Mouse (Mus musculus) CD4-positive helper T cell, adult 2 months (primary cell): Measurements from ENCODE around the gene Sult1a1.

Experiments
- DNase-seq: peaks from one replicate; pipeline ENCODE4 v3.0.0-alpha.2; 2012; ENCODE audit warnings: low read depth, missing footprints, low spot score

Gene Sult1a1

GRCm38 (mm10) chr7:126624774-126625173, 51.5 kb downstream of the Sult1a1 start:
- no peak for DNase-seq

GRCm38 (mm10) chr7:126623381-126623780, 52.9 kb downstream of the Sult1a1 start:
- no peak for DNase-seq
